Comparison of ENCODE assay signal across 8 mouse cellular contexts in genomic region chr8:127589291-127589690, GRCm38 (mm10).
DNase-seq lines count a peak whose midpoint lies in the region; ATAC-seq and TF ChIP-seq lines count a peak whose summit lies in the region.

No protein-coding gene starts in this region.

- DNase-seq in forebrain, embryonic 10.5 days (ENCODE audit: extremely low spot score, low spot score) = peak; percentile 25
- no peak for DNase-seq in forebrain, embryonic 14.5 days (ENCODE audit: low spot score)
- DNase-seq in testis, postnatal 14 days (ENCODE audit: low spot score) = no peak
- DNase-seq in cerebellum, postnatal 10 days = peak; percentile 81 to 83
- DNase-seq in heart, postnatal 36 days = peak; percentile 61 to 67
- peak; percentile 19 to 53 for DNase-seq in spleen, adult 2 months (ENCODE audit: low read depth in 1 of 2, low spot score in 2 of 2)

- TF ChIP-seq POLR2A in testis, adult 2 months (IDR thresholded peaks at IDR 0.05; ENCODE audit: control insufficient read depth, low read depth, low read length) = no peak
- TF ChIP-seq POLR2A in spleen, adult 2 months (IDR thresholded peaks at IDR 0.05; ENCODE audit: low read depth, low read length) = no peak

- H3K4me2 ChIP-seq in forebrain, embryonic 14.5 days (ENCODE audit: low read length) = no peak overlapping the region
- H3K4me2 ChIP-seq in lung, embryonic 15.5 days = no peak overlapping the region

- intact Hi-C loops in heart, postnatal 36 days (cut with DNase I) = loop anchor here (1.0 to 5.0 kb wide), 4 partner anchors 150 to 903 kb away; partner anchors contain the start of gene Nrp1

- no peaks in the 10 kb centered on the region for H3K9me3 ChIP-seq in forebrain, embryonic 10.5 days
- no peaks in the 10 kb centered on the region for H3K9me3 ChIP-seq in forebrain, embryonic 14.5 days (replicated peaks; ENCODE audit: control insufficient read depth, low read length)
- H3K9me3 ChIP-seq in lung, embryonic 15.5 days = no peaks in the 10 kb centered on the region

- WGBS in forebrain, embryonic 10.5 days = 55% methylated on average over 4 of the region's 4 CpGs
- 62% methylated on average over 4 of the region's 4 CpGs for WGBS in forebrain, embryonic 14.5 days
- WGBS in lung, embryonic 15.5 days = 39% methylated on average over 4 of the region's 4 CpGs
- 37% methylated on average over 4 of the region's 4 CpGs for WGBS in spleen, adult 2 months

- H3K9ac ChIP-seq in forebrain, embryonic 14.5 days (ENCODE audit: low read length) = no peak overlapping the region
- no peak overlapping the region for H3K9ac ChIP-seq in lung, embryonic 15.5 days

- H3K36me3 ChIP-seq in forebrain, embryonic 10.5 days (replicated peaks) = peaks cover 4% of the 10 kb centered on the region; the same call in 1 of the 2 replicates
- no peaks in the 10 kb centered on the region for H3K36me3 ChIP-seq in forebrain, embryonic 14.5 days (ENCODE audit: control insufficient read depth, insufficient read depth, low read length)
- no peaks in the 10 kb centered on the region for H3K36me3 ChIP-seq in testis, adult 2 months (ENCODE audit: control insufficient read depth, insufficient read depth, low read length)
- no peaks in the 10 kb centered on the region for H3K36me3 ChIP-seq in lung, embryonic 15.5 days
- no peaks in the 10 kb centered on the region for H3K36me3 ChIP-seq in spleen, adult 2 months (ENCODE audit: control insufficient read depth, insufficient read depth, low read length)

- H3K27me3 ChIP-seq in forebrain, embryonic 10.5 days (ENCODE audit: poor library complexity, severe bottlenecking) = no peaks in the 10 kb centered on the region
- no peaks in the 10 kb centered on the region for H3K27me3 ChIP-seq in forebrain, embryonic 14.5 days (replicated peaks; ENCODE audit: control insufficient read depth, insufficient read depth, low read length)
- no peaks in the 10 kb centered on the region for H3K27me3 ChIP-seq in testis, adult 2 months (ENCODE audit: control insufficient read depth, insufficient read depth, low read length)
- no peaks in the 10 kb centered on the region for H3K27me3 ChIP-seq in lung, embryonic 15.5 days
- H3K27me3 ChIP-seq in spleen, adult 2 months (ENCODE audit: control insufficient read depth, insufficient read depth, low read length) = no peaks in the 10 kb centered on the region

- H3K27ac ChIP-seq in forebrain, embryonic 10.5 days = no peak overlapping the region
- H3K27ac ChIP-seq in forebrain, embryonic 14.5 days (ENCODE audit: low read depth, low read length) = no peak overlapping the region
- H3K27ac ChIP-seq in testis, adult 2 months (ENCODE audit: control insufficient read depth, insufficient read depth, low read depth, low read length) = no peak overlapping the region
- H3K27ac ChIP-seq in lung, embryonic 15.5 days = no peak overlapping the region
- H3K27ac ChIP-seq in spleen, adult 2 months (ENCODE audit: insufficient read depth, low read length) = no peak overlapping the region

- H3K4me1 ChIP-seq in forebrain, embryonic 10.5 days = peaks cover 28% of the 10 kb centered on the region
- H3K4me1 ChIP-seq in forebrain, embryonic 14.5 days (ENCODE audit: control insufficient read depth, insufficient read depth, low read length) = peaks cover 8% of the 10 kb centered on the region
- no peaks in the 10 kb centered on the region; the same call in 1 of the 2 replicates for H3K4me1 ChIP-seq in testis, adult 2 months (ENCODE audit: control insufficient read depth, insufficient read depth, low read length)
- peaks cover 5% of the 10 kb centered on the region; the same call in 1 of the 2 replicates for H3K4me1 ChIP-seq in lung, embryonic 15.5 days
- H3K4me1 ChIP-seq in spleen, adult 2 months (ENCODE audit: control insufficient read depth, insufficient read depth, insufficient read length) = no peaks in the 10 kb centered on the region

- no peak for ATAC-seq in forebrain, embryonic 14.5 days
- peak; percentile 39; the same call in 1 of the 2 replicates for ATAC-seq in lung, embryonic 15.5 days (ENCODE audit: borderline replicate concordance, extremely low read depth, low FRiP score, low TSS enrichment)

- no peak overlapping the region for H3K4me3 ChIP-seq in forebrain, embryonic 10.5 days
- H3K4me3 ChIP-seq in forebrain, embryonic 14.5 days (ENCODE audit: low read depth, low read length) = no peak overlapping the region
- peak overlapping the region; percentile 15; the same call in 1 of the 2 replicates for H3K4me3 ChIP-seq in testis, adult 2 months (ENCODE audit: control insufficient read depth, low read depth, low read length)
- H3K4me3 ChIP-seq in lung, embryonic 15.5 days = no peak overlapping the region
- H3K4me3 ChIP-seq in spleen, adult 2 months (ENCODE audit: extremely low read depth, insufficient read depth, insufficient read length) = no peak overlapping the region

- TF ChIP-seq CTCF in testis, adult 2 months (IDR thresholded peaks at IDR 0.05; ENCODE audit: control insufficient read depth, insufficient read depth, insufficient replicate concordance, low read depth, low read length) = peak; percentile 71
- TF ChIP-seq CTCF in spleen, adult 2 months (IDR thresholded peaks at IDR 0.05; ENCODE audit: extremely low read depth, insufficient read depth, insufficient read length, insufficient replicate concordance) = peak; percentile 43; the same call in 1 of the 2 replicates

Comparison
In these comparisons a context has a peak if more than half of its experiments do, and no peak if none do; other contexts are left out.
1. DNase-seq: peak in forebrain, embryonic 10.5 days (single experiment), cerebellum, postnatal 10 days (2 of 2), heart, postnatal 36 days (2 of 2) and spleen, adult 2 months (2 of 2); none in forebrain, embryonic 14.5 days (single experiment) and testis, postnatal 14 days (single experiment).